Mouse (Mus musculus) Patski (cell line): ENCODE results near the gene Pbsn. TPM values are rescaled to one million over a fixed set of nuclear protein-coding genes. Genes with fewer than 3 reads are reported as not detected.
"Not testable (repeated sequence)": the region's sequence is repeated elsewhere in the genome, so short reads cannot be mapped to it uniquely, and the experiment has no call there.

Experiments
- ATAC-seq: fragments of 100-300 bp; one replicate; pipeline ENCODE4 v1.8.0; 2021
- CTCF ChIA-PET: fragments of 350-600 bp; sonication (Branson Sonifier 250); formaldehyde crosslinking; loops from one replicate; lab custom pipeline; 2022; ENCODE audit warnings: inconsistent platforms; lab: Charles Lee
- POLR2A ChIA-PET: fragments of 350-600 bp; sonication (Branson Sonifier 250); formaldehyde crosslinking; loops from one replicate; lab custom pipeline; 2022; ENCODE audit warnings: antibody characterized with exemption, inconsistent platforms; lab: Charles Lee
- DNase-seq: peaks from one replicate; pipeline ENCODE4 v3.0.0-alpha.2; 2011; ENCODE audit warnings: low read depth, low spot score
- H3K27me3 ChIP-seq: fragments of 371-371 bp; one replicate; pipeline ENCODE4 v1.5.1; 2021
- CTCF ChIP-seq: fragments of 100-300 bp; IDR thresholded peaks from one replicate; pipeline ENCODE4 v1.5.1; 2021
- in situ Hi-C: fragments of 300-500 bp; cut with MboI; formaldehyde crosslinking; loops from 3 replicates; pipeline ENCODE4 v1.11.1; 2018; ENCODE audit warnings: low pct_unique_long_range_greater_than_20kb, mixed read lengths
- polyA plus RNA-seq: library from polyadenylated mRNA; unstranded; gene quantifications from one replicate; pipeline ENCODE4 v1.2.3, GENCODE M21; 2021

The Pbsn gene
- not detected for polyA plus RNA-seq

- ChIA-PET POLR2A (no interaction called here), CTCF (no interaction called here)
- in situ Hi-C loops, result no loop called here
- H3K27me3 ChIP-seq, result peaks cover 38% of the 10 kb centered on the region
- TF ChIP-seq CTCF, result no peak
- ATAC-seq (no peak), DNase-seq (no peak)
Observed at GRCm38 (mm10) chrX:77853523-77853922, at the start of gene Pbsn. Pbsn (minus strand) TSS chrX:77853623.

GRCm38 (mm10) chrX:77880033-77880432, 26.6 kb upstream of the Pbsn start:
- DNase-seq, in situ Hi-C loops: not testable (repeated sequence)

GRCm38 (mm10) chrX:77864458-77864857, 11.0 kb upstream of the Pbsn start, which contains the start of gene Gm14744:
Gm14744 (plus strand) TSS chrX:77864758.
- POLR2A ChIA-PET, DNase-seq, CTCF ChIA-PET, ATAC-seq, in situ Hi-C loops: not testable (repeated sequence)
- peaks cover 18% of the 10 kb centered on the region for H3K27me3 ChIP-seq

More at GRCm38 (mm10) chrX:77880033-77880432, 26.6 kb upstream of the Pbsn start:
- TF ChIP-seq CTCF, result peak; percentile 46
- CTCF ChIA-PET, ATAC-seq, POLR2A ChIA-PET: not testable (repeated sequence)
- peaks cover 14% of the 10 kb centered on the region for H3K27me3 ChIP-seq

GRCm38 (mm10) chrX:77812031-77812430, 41.4 kb downstream of the Pbsn start:
- peak; percentile 40 for TF ChIP-seq CTCF
- ChIA-PET CTCF (no interaction called here), POLR2A (no interaction called here)
- ATAC-seq (no peak), DNase-seq (no peak)
- H3K27me3 ChIP-seq, result no peaks in the 10 kb centered on the region
- in situ Hi-C loops, result loop anchor here (10.0 kb wide), 1 partner anchor 613 kb away; no protein-coding TSS in a partner anchor

- peak; percentile 80 for TF ChIP-seq CTCF
- ATAC-seq, result peak; percentile 85
- in situ Hi-C loops, result loop anchor here (10.0 kb wide), 1 partner anchor 614 kb away; no protein-coding TSS in a partner anchor
Observed at GRCm38 (mm10) chrX:77810608-77811206, 42.7 kb downstream of the Pbsn start.

GRCm38 (mm10) chrX:77808602-77809001, 44.8 kb downstream of the Pbsn start:
- no peaks in the 10 kb centered on the region for H3K27me3 ChIP-seq
- no peak for DNase-seq
- peak; percentile 86 for TF ChIP-seq CTCF
- ATAC-seq, result peak; percentile 53
- in situ Hi-C loops, result no loop called here
- ChIA-PET CTCF (interaction anchor here (1.1 to 2.1 kb wide), 6 partner anchors 21 to 67 kb away, joined by 3 to 9 read pairs (median 4); no protein-coding TSS in a partner anchor), POLR2A (no interaction called here)

More at GRCm38 (mm10) chrX:77810608-77811206, 42.7 kb downstream of the Pbsn start:
- CTCF ChIA-PET, result interaction anchor here (1.0 kb wide), 2 partner anchors 12 to 24 kb away, joined by 3 to 4 read pairs; no protein-coding TSS in a partner anchor
- POLR2A ChIA-PET, result no interaction called here
- no peaks in the 10 kb centered on the region for H3K27me3 ChIP-seq
- no peak for DNase-seq

GRCm38 (mm10) chrX:77802293-77802692, 51.1 kb downstream of the Pbsn start:
- in situ Hi-C loops, result no loop called here
- POLR2A ChIA-PET, result no interaction called here
- ATAC-seq, result no peak
- no peaks in the 10 kb centered on the region for H3K27me3 ChIP-seq
- CTCF ChIA-PET, result no interaction called here
- no peak for TF ChIP-seq CTCF
- DNase-seq, result no peak

GRCm38 (mm10) chrX:77801543-77801942, 51.9 kb downstream of the Pbsn start:
- DNase-seq (no peak), ATAC-seq (no peak)
- H3K27me3 ChIP-seq, result no peaks in the 10 kb centered on the region
- no peak for TF ChIP-seq CTCF
- in situ Hi-C loops, result no loop called here
- ChIA-PET POLR2A (no interaction called here), CTCF (no interaction called here)

GRCm38 (mm10) chrX:77799554-77799953, 53.9 kb downstream of the Pbsn start:
- TF ChIP-seq CTCF, result no peak
- DNase-seq (no peak), ATAC-seq (no peak)
- ChIA-PET POLR2A (no interaction called here), CTCF (no interaction called here)
- in situ Hi-C loops, result loop anchor here (5.0 kb wide), 1 partner anchor 52 kb away; no protein-coding TSS in a partner anchor
- no peaks in the 10 kb centered on the region for H3K27me3 ChIP-seq

GRCm38 (mm10) chrX:77797801-77798200, 55.6 kb downstream of the Pbsn start:
- in situ Hi-C loops, result loop anchor here (5.0 kb wide), 1 partner anchor 50 kb away; no protein-coding TSS in a partner anchor
- ATAC-seq, result no peak
- no peaks in the 10 kb centered on the region for H3K27me3 ChIP-seq
- TF ChIP-seq CTCF, result no peak
- POLR2A ChIA-PET, result interaction anchor here (0.5 kb wide), 1 partner anchor 60 kb away, joined by 3 read pairs; no protein-coding TSS in a partner anchor
- no peak for DNase-seq
- CTCF ChIA-PET, result no interaction called here

GRCm38 (mm10) chrX:77796916-77797315, 56.5 kb downstream of the Pbsn start:
- in situ Hi-C loops, result loop anchor here (5.0 kb wide), 1 partner anchor 50 kb away; no protein-coding TSS in a partner anchor
- no peak for TF ChIP-seq CTCF
- CTCF ChIA-PET, result no interaction called here
- no peaks in the 10 kb centered on the region for H3K27me3 ChIP-seq
- POLR2A ChIA-PET, result no interaction called here
- DNase-seq (no peak), ATAC-seq (no peak)
